Mouse (Mus musculus) spleen, adult 12 weeks (tissue): ENCODE data around the gene Adam33.
A peak's percentile ranks its signal among the peaks of the same experiment; 100 is the strongest.
"Not testable (repeated sequence)": the region's sequence is repeated elsewhere in the genome, so short reads cannot be mapped to it uniquely, and the experiment has no call there.

Experiments used
- DNase-seq: peaks from one replicate; pipeline ENCODE4 v3.0.0; 2022; ENCODE audit warnings: low spot score

Gene Adam33

DNA sequence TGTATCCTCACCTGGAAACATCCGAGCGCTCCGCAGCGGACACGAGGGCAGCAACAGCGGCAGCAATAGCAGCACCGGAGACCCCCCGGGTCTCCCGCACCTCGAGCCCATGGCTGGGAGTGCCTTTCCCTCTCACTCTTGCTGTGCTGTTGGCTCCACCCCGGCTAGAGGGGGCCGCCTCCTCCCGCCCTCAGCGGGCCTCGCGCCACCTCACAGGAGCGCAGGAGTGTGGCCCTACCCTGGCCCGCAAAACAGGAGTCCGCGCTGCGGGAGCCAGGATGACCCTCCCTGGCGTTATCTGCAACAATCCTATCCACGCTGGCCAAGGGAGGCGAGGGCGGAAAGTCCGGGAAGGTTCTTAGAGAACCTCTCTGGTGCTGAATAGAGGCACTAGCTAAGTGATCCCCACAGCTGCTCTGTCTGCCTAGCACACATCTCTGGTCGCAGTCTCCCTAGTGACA lies at the start of gene Adam33:
Adam33 (minus strand) TSS at position 411 of the 461 bp plus-strand sequence.
- no peak for DNase-seq

DNA sequence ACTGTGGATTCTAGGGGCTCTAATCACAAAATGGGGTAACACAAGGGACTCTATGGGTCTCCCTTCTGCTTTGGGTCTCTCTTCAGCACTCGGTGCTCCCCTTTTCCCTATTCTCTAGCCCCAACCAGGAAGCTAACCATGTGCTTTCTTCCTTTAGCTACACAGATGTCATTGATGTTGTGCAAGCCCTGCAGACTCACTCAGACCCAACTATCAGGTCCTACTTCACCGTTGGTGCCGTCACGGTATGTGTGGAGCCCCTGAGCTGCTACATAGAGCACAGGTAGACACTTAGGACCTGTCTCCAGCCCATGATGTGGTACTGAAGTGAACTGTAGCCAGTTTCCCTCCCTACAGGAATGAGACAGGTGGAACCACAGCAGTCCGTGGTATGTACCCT lies 42.4 kb upstream of the Adam33 start:
- no peak for DNase-seq

DNA sequence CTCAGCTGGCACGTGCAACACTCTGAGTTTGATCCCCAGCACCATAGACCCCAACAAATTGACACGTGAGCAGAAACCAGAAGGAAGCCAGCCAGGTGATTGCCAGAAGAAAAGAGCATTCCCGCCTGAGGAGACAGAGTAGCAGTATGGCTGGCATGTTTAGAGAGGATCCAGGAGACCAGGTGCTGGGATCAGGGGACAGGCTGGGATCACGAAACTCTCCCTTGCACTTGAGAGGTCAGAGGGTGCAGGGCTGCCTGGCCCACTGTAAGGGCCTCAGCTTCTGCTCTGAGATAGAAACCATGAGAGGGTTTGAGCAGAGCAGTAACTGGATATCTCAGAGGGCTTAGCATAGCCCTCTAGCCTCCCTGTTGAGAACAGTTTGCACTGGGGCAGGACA lies 41.4 kb upstream of the Adam33 start:
- not testable (repeated sequence) for DNase-seq

DNA sequence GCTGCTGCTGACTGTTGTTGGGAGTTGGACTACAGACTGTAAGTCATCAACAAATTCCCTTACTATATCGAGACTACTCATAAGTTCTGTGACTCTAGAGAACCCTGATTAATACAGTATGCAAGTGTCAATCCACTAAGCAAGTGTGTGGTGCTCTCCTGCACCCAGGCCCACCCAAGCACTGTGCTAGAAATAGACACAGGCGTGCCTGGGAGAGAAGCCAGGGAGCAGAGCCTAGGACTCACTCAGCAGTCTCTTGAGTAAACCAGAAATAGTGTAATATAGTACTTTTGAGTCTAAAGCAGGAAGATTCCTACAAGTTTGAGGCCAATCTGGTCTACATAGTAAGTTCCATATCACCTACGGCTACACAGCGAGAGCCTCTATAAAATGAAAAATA lies 40.4 kb upstream of the Adam33 start:
- DNase-seq, result no peak

DNA sequence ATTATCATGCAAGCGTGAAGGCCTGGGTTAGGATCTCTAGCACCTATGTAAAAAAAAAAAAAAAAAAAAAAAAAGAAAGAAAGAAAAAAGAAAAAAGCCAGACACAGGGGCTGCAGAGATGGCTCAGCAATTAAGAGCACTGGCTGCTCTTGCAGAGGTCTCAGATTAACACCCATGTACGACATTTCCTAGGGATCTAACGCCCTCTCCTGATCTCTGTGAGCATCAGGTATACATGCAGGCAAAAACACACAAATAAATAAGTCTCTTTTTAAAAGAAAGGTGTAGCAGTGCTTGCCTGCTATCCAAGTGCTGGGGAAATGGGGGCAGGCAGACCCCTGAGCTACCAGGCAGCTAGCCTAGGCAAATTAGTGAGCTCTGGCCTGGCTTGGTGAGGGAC lies 37.9 kb upstream of the Adam33 start:
- DNase-seq, result no peak

DNA sequence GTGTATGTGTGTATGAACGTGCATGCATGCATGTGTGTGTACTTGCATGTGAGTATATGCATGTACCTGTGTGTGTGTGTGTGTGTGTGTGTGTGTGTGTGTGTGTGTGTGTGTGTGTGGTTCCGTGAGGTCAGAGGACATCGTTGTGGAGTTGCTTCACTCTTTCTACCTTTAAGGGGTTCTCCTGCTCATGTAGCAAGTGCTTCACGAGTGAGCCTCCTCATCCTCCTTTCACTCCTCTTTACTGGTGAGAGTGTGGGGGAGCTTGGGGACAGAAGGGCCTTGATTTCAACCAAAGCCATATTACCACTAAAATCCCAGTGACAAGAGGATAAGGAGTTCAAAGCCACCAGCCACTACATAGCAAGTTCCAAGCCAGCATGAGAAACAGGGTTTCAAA lies 33.5 kb upstream of the Adam33 start:
- DNase-seq, result no peak

DNA sequence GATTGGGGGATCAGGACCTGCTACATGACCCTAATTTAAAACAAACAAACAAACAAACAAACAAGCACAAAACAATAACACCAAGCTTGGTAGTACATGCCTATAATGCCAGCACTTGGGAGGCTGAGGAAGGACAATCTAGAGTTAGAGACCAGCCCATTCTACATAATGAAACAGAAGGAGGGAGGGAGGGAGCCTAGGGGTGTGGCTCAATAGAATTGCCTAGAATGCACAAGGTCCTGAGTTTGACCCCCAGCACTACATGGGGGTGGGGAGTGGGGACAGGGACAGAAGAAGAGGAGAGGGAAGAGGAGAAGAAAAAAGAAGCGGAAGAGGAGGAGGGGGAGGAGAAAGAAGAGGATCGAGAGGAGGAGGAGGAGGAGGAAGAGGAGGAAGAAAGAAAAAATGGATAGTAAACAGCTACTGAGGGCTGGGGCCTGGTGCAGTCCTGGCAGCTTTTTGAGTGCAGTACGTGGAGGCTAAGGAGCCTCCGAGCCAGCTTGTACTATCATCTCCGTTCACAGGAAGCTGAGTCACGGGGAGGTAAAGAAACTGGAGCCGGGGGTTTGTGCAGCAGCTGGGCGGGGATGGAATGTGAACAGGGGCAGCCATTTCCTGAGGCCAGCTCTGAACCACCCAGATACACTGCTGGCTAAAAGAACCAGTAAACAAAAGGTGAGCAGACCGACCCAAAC lies 32.6 kb upstream of the Adam33 start:
- no peak for DNase-seq

DNA sequence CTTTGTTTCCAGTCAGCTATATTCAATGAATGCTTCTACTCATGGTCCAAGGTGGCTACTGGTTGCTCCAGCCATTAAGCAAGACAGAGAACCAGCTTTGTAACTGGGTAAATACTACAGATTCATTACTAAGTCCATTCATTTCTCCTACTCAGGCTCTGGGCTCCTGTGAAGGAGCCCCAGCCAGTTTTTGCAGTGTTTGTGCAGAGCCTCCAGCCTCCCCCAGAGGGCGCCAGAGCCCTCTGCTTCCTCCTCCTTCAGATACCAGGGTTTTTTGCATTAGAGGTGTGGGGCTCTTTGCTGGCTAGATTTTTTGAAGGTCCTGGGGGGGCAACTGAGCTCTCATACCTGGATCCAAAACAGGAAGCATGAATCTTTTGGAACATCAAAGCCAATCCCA lies 31.2 kb upstream of the Adam33 start:
- DNase-seq, result peak; percentile 69

DNA sequence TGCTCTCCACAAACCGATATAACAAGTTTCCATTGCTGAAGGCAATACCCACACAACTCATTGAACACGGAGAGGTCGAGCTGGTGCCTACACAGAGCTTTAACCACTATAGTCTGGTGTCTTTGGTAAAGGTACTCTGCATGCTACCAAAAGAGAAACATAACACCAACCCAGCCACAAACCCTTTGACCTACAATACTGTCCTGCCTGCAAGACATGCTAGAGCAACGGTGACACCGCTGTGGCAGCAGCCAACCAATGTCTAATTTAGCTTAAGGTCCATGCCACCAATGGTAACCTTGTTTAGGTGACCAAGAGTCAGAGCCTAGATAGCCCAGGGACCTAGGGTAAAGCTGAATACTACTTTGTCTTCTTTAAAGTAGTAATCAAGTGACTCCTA lies 30.0 kb upstream of the Adam33 start:
- no peak for DNase-seq

DNA sequence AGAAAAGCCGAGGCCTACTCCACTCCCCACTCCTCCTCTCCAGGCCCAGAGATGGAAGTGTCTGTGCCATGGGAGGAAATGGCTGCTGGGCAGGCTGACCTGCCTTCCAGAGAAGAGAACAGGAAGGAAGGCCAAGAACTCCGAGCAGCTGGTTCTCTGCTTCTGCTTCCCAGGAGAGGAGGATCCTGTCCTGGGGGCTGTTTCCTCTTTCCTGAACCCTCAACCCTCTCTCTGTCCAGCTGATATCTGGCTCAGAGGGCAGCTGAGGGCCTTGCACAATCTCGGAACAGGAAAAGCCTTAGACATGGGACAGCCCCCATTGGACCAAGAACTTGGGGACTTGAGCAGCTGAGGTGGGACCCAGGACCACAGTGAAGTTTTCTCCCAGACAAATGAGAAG lies 27.2 kb upstream of the Adam33 start:
- no peak for DNase-seq

DNA sequence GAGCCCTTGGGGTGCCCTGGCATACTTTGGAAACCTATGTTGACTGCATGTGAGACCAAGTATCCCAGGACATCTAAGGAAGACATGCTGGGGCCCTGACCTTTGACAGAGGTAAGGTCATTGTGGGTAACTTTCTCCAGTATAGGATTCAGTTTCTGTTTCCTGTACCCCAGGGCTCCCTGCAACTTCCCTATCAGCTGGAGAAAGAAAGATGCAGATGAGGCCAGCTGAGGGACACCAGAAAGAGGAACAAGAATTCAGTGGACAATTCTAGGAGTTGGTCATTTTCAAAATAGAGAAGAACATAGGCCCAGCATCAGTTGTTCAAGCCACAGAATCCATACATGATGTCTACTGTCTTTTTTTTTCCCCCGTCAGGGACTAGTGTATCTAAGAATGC lies 26.0 kb upstream of the Adam33 start:
- no peak for DNase-seq

DNA sequence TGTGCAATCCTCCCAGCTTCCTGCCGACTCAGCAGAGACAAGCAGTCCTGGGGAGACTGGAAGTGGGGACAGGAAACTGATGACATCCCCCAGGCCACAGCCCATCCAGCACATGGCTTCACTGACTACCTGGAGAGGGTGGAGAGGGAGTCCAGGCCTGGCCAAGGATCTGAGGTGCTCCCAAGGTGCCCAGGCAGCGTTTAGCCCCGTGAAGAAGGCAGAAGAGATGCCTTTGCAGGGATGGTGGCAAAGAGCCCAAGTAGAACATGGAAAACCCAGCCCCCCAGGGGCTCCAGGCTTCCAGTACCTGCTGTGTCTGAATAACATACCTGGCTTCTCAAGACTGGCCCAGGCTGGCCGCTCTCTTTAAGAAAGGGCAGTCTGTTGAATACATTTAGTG lies 25.0 kb upstream of the Adam33 start:
- DNase-seq, result no peak

DNA sequence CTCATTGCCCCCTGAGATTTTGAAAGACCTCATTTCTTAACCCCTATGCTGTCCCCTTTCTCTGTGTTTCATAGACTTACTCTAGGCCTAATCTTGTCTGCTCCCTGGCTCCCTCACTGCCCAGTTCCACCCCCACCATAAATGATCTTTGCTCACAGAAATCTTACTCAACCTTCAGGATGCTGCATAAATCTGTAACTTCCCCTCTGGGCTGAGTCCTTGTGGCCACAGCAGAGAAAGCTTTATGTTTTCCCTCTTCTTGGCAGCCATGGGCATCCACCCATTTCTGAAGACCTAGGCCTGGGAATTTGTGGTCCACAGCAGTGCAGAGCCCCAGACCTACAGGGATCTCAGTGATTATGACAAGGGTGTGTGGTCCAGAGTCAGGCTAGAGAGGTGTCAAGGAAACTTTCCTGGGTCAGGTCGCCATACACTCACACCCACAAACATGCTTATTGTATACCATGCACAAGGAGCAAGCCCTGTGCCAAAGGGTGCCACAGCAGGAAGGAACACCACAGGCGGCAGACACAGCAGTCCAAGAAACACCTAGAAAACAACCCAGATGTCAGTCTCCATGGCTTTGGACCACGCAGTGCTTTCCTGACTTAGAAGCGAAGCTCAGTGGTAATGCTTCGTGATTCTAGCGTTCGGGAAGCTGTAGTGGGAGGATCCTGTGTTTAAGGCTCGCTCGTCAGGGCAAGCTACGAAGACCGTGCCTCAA lies 23.2 kb upstream of the Adam33 start, which contains the start of gene Siglec1:
Siglec1 (minus strand) TSS at position 99 of the 724 bp plus-strand sequence.
- DNase-seq, result no peak

DNA sequence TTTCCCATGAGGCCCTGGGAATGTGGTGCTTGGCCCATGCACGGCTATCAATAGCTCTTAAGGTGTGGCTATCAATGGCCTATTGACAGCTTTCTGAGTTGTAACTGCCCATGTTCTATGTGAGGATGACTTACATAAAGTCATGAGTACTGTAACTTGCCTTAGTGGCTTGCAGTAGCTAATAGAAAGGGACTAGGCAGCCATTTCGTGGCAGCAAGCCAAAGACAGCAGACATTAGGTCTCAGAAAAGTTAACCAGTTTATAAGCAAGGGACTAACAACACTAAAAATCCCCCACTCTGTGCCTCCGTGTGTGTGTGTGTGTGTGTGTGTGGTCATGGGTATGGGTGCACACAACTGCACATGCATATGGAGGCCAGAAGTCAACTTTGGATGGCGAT lies 20.6 kb upstream of the Adam33 start:
- DNase-seq, result no peak

DNA sequence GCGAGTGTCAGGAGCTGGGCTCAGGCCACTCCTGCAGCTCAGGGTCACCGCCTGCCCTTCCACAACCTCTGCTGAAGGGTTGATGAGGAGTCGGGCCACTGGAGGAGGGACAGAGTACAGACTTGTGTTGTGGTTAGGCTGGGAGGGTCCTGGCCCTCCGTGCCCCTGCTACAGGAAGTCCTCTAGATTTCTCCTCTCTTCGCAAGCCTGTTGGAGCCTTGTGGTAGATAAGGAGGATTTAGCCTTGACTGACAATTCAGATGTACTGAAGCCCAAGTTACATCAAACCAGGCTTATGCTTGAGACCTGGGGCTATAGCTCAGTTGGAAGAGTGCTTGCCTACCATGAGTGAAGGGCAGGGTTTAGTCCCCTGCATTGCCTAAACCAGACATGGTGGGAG lies 16.9 kb upstream of the Adam33 start:
- no peak for DNase-seq

DNA sequence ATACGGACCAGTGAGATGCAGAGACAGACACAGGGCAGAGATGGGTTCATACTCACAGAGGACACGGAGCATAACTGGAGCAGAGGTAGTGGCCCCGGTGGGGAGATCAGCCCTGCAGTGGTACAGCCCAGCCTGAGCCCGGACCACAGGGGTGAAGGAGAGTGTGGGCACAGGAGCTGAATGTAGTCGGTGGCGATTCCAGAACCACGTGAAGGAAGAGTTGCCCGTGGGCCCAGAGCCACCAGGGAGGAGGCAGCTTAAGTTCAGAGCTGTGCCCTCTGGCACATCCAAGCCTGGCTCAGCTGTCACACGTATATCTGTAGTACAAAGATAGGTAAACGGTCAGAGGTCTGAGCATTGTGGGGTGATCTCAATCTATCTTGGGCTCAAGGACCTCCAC lies 8.9 kb upstream of the Adam33 start:
- DNase-seq, result no peak

DNA sequence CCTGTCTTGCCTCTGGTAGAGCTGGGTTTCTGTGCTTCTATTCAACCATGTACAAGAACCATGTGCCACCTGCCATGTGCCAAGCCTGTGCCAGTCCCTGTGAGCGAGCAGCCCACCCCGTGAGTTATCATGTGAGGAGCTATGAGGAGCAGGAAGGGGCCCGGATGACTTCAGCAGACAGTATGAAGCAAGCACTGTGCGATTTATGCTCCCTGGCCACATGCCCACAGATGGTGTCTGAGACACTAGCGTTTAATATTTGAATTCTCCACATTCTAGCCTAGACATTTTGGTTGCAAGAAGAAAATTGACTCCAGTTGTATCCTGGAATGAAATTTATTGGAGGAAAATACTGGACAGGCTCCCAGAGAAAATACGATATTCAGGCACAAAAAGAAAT lies 3.9 kb upstream of the Adam33 start:
- no peak for DNase-seq

DNA sequence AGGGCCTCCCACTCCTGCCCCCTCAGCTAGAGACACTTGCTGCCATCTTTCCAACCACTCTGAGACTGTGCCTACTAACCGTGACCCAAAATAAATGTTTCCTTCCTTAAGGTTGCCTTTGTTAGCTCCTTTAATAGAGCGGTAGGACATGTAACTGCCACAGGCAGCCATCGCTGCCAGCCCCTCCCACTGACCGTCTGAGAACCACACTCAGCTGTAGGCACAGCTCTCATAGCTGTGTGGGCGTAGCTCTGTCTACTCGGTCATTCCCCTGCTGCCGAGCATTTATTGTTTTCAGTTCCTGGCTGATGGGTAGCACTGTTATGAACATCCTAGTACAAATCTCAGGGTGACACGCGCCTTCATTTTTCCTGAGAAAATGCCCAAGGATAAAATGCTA lies 2.7 kb upstream of the Adam33 start:
- no peak for DNase-seq

DNA sequence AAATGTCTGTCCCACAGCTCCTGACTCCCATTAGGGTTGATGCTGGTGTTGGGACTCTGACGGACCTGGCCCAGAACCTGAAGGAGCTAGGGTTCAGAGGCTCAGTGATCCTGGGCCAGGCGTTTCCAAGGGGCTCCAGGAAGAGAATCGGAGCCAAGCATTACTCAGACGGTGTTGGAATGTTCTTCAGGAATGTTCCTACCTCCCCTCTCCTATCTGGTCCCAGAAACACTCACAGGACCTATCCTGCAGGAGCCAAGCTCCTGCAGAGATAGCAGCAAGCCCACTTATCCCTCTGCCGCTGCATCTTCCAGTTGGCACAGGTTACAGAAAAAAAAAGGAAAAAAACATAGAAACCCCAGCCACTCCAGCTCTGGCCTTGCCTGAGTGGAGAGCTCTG lies 2.0 kb downstream of the Adam33 start:
- no peak for DNase-seq

DNA sequence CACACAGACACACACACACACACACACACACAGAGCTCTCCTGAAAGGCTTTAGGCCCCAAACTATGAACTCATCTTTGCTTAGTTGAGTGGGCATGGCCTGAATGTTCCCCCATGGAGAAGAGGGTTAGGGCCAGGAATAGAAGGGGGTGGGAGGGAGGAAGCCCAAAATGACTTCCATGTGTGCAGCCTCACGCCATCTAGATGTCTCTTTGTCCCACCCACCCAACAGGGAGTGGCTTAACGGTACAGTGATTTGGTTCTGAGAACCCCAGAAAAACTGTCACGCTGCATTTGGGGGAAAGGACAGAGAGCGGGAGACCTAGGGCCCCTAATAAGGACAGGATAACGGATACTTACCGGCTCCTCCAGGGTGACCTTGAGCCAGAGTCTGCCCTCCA lies 2.8 kb downstream of the Adam33 start:
- no peak for DNase-seq

DNA sequence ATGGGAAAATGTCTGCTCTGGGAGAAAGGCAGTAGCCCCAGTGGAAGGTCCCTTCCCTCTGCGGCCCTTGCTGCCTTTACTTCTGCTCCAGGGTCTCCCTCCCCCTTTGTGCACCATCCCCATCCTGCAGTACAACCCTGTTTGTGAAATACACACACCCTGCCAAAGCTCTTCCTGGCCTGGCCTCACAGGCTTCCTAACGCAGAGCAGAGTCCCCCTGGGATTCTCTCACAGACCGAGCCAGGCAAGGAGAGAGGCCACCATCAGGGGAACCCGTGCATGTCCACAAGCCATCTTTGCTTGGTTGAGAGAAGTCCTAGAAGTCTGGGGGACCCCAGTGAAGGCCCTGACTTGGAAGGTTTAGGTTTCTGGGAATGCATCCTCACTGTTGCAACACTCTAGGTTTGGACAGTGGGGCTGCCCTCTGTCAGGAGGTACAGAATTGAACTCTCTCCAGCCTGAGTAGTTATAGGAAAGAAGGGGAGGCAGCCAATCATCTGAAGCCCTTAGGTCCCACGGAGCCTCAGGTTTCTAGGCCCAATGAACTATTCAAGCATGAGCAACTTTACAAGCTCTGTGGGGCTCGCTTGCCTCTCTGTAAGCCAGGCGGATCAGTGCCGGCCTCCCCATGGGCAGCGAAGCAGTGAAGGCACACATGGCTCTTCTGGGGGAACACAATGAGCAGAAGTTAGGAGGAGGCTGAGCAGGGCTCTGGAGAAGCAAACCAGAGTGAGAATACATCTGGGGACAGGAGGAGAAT lies 3.7 kb downstream of the Adam33 start:
- DNase-seq, result no peak

DNA sequence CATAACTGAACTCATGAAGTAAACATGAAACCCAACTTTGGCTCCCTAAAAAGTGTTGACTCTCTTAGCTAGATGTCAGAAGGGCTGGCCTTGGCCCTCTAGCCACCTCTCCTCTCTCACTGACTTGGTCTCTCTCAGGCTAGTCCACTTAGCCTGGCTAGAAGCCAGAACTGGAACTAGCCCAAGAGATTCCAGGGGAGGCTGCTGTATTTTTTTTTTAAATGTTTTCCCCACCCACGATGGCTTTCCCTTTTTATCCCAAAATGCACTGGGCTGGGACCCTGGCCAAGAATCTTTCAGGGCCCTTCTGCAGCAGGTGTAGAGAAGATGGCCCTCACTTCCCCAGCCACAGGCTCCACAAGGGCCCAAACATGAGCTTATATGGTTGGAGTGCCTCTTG lies 4.2 kb downstream of the Adam33 start:
- no peak for DNase-seq

DNA sequence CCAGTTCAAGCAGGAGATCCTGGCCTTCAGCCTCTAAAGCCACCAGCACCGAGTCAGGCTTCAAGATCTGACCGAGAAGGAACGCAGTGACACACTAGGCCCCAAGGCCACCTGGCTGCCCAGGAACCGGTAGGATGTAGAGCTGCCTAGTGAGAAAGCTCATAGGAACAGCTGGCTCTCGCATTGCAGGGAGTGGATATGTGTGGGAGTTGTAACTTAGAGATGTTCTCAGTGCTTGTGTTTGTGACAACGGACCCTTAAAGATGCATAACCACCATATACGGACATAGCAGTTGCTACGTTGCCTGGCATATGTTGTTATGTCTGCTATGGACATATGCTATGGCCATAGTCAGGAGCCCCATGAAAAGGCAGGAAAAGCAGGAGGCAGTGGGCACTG lies 4.9 kb downstream of the Adam33 start:
- no peak for DNase-seq
